Mouse (Mus musculus) heart, postnatal 4 days (tissue): ENCODE measurements around the gene Zan. TPM values are rescaled to one million over a fixed set of nuclear protein-coding genes. Genes with fewer than 3 reads are reported as not detected.
A peak's percentile ranks its signal among the peaks of the same experiment; 100 is the strongest.

Experiments
- DNase-seq: peaks from one replicate; pipeline ENCODE4 v3.0.0; 2021
- total RNA-seq, 2 experiments: library from RNA; stranded (reverse); gene quantifications; 2 replicates each; pipeline ENCODE4 v1.2.3; 2021

Zan gene
- under 1 TPM; 0.05 to 0.07 TPM for total RNA-seq

GRCm38 (mm10) chr5:137476964-137477363 is at the start of gene Zan:
Gene Zan, minus strand, starts transcription at chr5:137477064.
- DNase-seq: no peak

GRCm38 (mm10) chr5:137526192-137526936 is 49.5 kb upstream of the Zan start:
- peak; percentile 63 for DNase-seq

GRCm38 (mm10) chr5:137525511-137525910 is 48.6 kb upstream of the Zan start:
- DNase-seq: no peak

GRCm38 (mm10) chr5:137524671-137525070 is 47.8 kb upstream of the Zan start:
- no peak for DNase-seq

GRCm38 (mm10) chr5:137524251-137524515 is 47.3 kb upstream of the Zan start:
- no peak for DNase-seq

GRCm38 (mm10) chr5:137523396-137524250 is 46.8 kb upstream of the Zan start:
- DNase-seq: no peak

GRCm38 (mm10) chr5:137522711-137523110 is 45.8 kb upstream of the Zan start:
- no peak for DNase-seq

- DNase-seq: no peak
Observed at GRCm38 (mm10) chr5:137521861-137522260, 45.0 kb upstream of the Zan start.

- DNase-seq: no peak
Observed at GRCm38 (mm10) chr5:137519691-137520550, 43.1 kb upstream of the Zan start.

- peak; percentile 50 for DNase-seq
Observed at GRCm38 (mm10) chr5:137518436-137518835, 41.6 kb upstream of the Zan start, which contains the start of gene Gigyf1. Gene Gigyf1, plus strand, starts transcription at chr5:137518548.

GRCm38 (mm10) chr5:137514811-137515210 is 37.9 kb upstream of the Zan start:
- DNase-seq: no peak

GRCm38 (mm10) chr5:137513951-137514721 is 37.3 kb upstream of the Zan start:
- DNase-seq: no peak

- peak; percentile 60 for DNase-seq
Observed at GRCm38 (mm10) chr5:137512847-137513794, 36.3 kb upstream of the Zan start.

GRCm38 (mm10) chr5:137511706-137512105 is 34.8 kb upstream of the Zan start:
- no peak for DNase-seq

GRCm38 (mm10) chr5:137510573-137511390 is 33.9 kb upstream of the Zan start:
- DNase-seq: peak; percentile 31

GRCm38 (mm10) chr5:137510014-137510501 is 33.2 kb upstream of the Zan start:
- peak; percentile 82 for DNase-seq

- DNase-seq: no peak
Observed at GRCm38 (mm10) chr5:137504041-137504440, 27.2 kb upstream of the Zan start.

- peak; percentile 92 for DNase-seq
Observed at GRCm38 (mm10) chr5:137502667-137503110, 25.8 kb upstream of the Zan start.
